ENCODE assay signal across 19 mouse cellular contexts in the genomic region with DNA sequence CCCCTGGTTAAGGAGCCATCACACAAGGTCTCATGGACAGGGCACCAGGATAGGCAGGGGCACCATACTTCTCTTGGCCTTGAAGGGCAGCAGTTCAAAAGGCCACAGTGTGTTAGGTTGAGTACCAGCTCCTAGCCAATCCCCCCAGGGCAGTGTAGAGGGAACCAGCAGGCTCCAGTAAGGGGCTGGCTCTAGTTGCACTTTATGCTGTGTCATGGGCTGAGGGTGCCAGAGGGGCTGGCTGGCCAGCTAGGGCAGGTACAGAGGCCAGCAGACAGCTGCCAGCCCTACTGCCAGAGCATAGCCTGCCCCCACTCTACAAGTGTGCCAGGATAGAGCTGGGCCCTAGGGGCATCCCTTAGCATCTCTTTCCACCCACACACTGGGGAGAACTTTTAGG.
DNase-seq lines count a peak whose midpoint lies in the region; ATAC-seq and TF ChIP-seq lines count a peak whose summit lies in the region.
"Had no signal": no experiment of that assay in that cellular context is flagged by ENCODE, and none has a peak within 500 bp of the region (broad histone marks: within the 10 kb centered on the region; RNA-seq: fewer than 3 reads in every experiment).

No protein-coding gene starts in this region.

- H3K36me3 ChIP-seq in kidney, adult 2 months (ENCODE audit: control insufficient read depth, insufficient read depth, low read length) = no peaks in the 10 kb centered on the region
- H3K36me3 ChIP-seq in kidney, embryonic 14.5 days (ENCODE audit: control insufficient read depth, insufficient read depth, low read length) = no peaks in the 10 kb centered on the region
- peaks cover 51% of the 10 kb centered on the region for H3K36me3 ChIP-seq in megakaryocyte, embryonic 14.5 days (replicated peaks; ENCODE audit: low read length)
- H3K36me3 ChIP-seq: embryonic facial prominence, embryonic 12.5 days; G1E; stomach, embryonic 15.5 days had no signal

- H3K4me2 ChIP-seq in kidney, embryonic 14.5 days (replicated peaks; ENCODE audit: low read depth, low read length) = no peak overlapping the region
- H3K4me2 ChIP-seq: embryonic facial prominence, embryonic 12.5 days; heart, embryonic 13.5 days; stomach, embryonic 15.5 days had no signal

- H3K4me1 ChIP-seq in kidney, adult 2 months (ENCODE audit: control insufficient read depth, insufficient read depth, low read length) = no peaks in the 10 kb centered on the region
- H3K4me1 ChIP-seq in kidney, embryonic 14.5 days (ENCODE audit: control insufficient read depth, insufficient read depth, low read length) = no peaks in the 10 kb centered on the region
- peaks cover 28% of the 10 kb centered on the region for H3K4me1 ChIP-seq in megakaryocyte, embryonic 14.5 days
- H3K4me1 ChIP-seq: heart, embryonic 13.5 days had no signal

- H3K9ac ChIP-seq in kidney, embryonic 14.5 days (ENCODE audit: low read depth, low read length) = no peak overlapping the region
- H3K9ac ChIP-seq: embryonic facial prominence, embryonic 12.5 days; forebrain, postnatal 0 days; heart, embryonic 13.5 days; stomach, embryonic 15.5 days had no signal

- DNase-seq in kidney, adult 2 months = peak; percentile 21
- DNase-seq in gastrocnemius, postnatal 10 days = peak; percentile 56
- DNase-seq in cerebellum, postnatal 25 days = no peak
- DNase-seq in ovary, postnatal 10 days (ENCODE audit: low spot score) = no peak
- DNase-seq: cerebellum, adult 8-10 months; forebrain, postnatal 0 days; heart, postnatal 4 days; kidney, postnatal 14 days; lung, adult 2 months had no signal

- TF ChIP-seq POLR2A in kidney, adult 2 months (IDR thresholded peaks at IDR 0.05; ENCODE audit: low read depth, low read length) = no peak

- H3K4me3 ChIP-seq in kidney, adult 2 months (ENCODE audit: insufficient read depth, low read depth, low read length) = no peak overlapping the region
- H3K4me3 ChIP-seq in kidney, embryonic 14.5 days (ENCODE audit: low read length) = no peak overlapping the region
- peak overlapping the region; percentile 20 for H3K4me3 ChIP-seq in megakaryocyte, embryonic 14.5 days (replicated peaks)
- H3K4me3 ChIP-seq: embryonic facial prominence, embryonic 12.5 days; heart, embryonic 13.5 days; stomach, embryonic 15.5 days had no signal

- H3K27me3 ChIP-seq in kidney, adult 2 months (replicated peaks; ENCODE audit: control insufficient read depth, insufficient read depth, low read length) = no peaks in the 10 kb centered on the region
- H3K27me3 ChIP-seq in kidney, embryonic 14.5 days (ENCODE audit: control insufficient read depth, insufficient read depth, low read length) = no peaks in the 10 kb centered on the region
- H3K27me3 ChIP-seq in megakaryocyte, embryonic 14.5 days (replicated peaks) = no peaks in the 10 kb centered on the region
- H3K27me3 ChIP-seq: stomach, embryonic 15.5 days had no signal

- TF ChIP-seq CTCF in kidney, adult 2 months (conservative IDR thresholded peaks at IDR 0.05; ENCODE audit: insufficient read depth, insufficient read length, low read depth, low read length) = no peak

- no peaks in the 10 kb centered on the region for H3K9me3 ChIP-seq in kidney, embryonic 14.5 days (ENCODE audit: control insufficient read depth, low read length)
- no peaks in the 10 kb centered on the region; the same call in 1 of the 2 replicates for H3K9me3 ChIP-seq in megakaryocyte, embryonic 14.5 days
- H3K9me3 ChIP-seq: embryonic facial prominence, embryonic 12.5 days; G1E; heart, embryonic 13.5 days; stomach, embryonic 15.5 days had no signal

- ATAC-seq in kidney, embryonic 14.5 days (ENCODE audit: low FRiP score, low TSS enrichment) = no peak
- ATAC-seq in megakaryocyte, adult 5-6 weeks (ENCODE audit: poor library complexity, severe bottlenecking) = no peak
- ATAC-seq: CD4-positive, CD25-positive, alpha-beta regulatory T cell, adult 4 months; forebrain, postnatal 0 days; inflammation-experienced regulatory T-cells, adult 6 months had no signal

- no peak overlapping the region for H3K27ac ChIP-seq in kidney, adult 2 months (ENCODE audit: insufficient read depth, low read depth, low read length)
- H3K27ac ChIP-seq in kidney, embryonic 14.5 days (ENCODE audit: low read depth, low read length) = no peak overlapping the region
- H3K27ac ChIP-seq: embryonic facial prominence, embryonic 12.5 days; heart, embryonic 13.5 days; macrophage; stomach, embryonic 15.5 days had no signal

Comparison
In these comparisons a context has a peak if more than half of its experiments do, and no peak if none do; other contexts are left out.
1. DNase-seq: peak in kidney, adult 2 months (single experiment) and gastrocnemius, postnatal 10 days (single experiment); none in cerebellum, postnatal 25 days (0 of 2) and ovary, postnatal 10 days (single experiment).